Mouse (Mus musculus): ENCODE measurements around the gene Selenow. TPM values are rescaled to one million over a fixed set of nuclear protein-coding genes. Genes with fewer than 3 reads are reported as not detected.

Gene Selenow
- polyA plus RNA-seq, 1 experiment from 2014 or later: 828 TPM

DNA sequence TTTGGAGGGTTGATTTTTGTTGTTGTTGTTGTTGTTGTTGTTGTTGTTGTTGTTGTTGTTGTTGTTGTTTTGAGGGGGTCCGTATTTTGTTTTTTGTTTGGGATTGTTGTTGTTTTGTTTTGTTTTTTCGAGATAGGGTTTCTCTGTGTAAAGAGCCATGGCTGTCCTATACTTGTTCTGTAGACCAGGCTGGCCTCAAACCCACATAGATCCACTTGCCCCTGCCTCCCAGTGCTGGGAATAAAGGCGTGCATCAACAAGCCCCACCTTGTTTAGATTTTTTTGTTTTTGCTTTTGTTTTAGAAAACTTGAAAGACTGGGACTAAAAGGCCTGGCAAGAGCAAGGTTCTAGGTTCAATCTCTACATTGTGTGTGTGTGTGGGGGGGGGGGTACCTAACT lies 40.4 kb downstream of the Selenow start:
- H3K4me1 ChIP-seq: peaks cover 11% of the 10 kb centered on the region
- H3K27me3 ChIP-seq (ENCODE audit: poor library complexity, severe bottlenecking): no peaks in the 10 kb centered on the region
- peak overlapping the region; percentile 26; the same call in 1 of the 2 replicates for H3K27ac ChIP-seq
- 43% methylated on average over 3 of the region's 3 CpGs for WGBS
- H3K9me3 ChIP-seq: no peaks in the 10 kb centered on the region
- DNase-seq (ENCODE audit: extremely low spot score, low spot score): no peak
- no peaks in the 10 kb centered on the region for H3K36me3 ChIP-seq (replicated peaks)
- no peak overlapping the region for H3K4me3 ChIP-seq

DNA sequence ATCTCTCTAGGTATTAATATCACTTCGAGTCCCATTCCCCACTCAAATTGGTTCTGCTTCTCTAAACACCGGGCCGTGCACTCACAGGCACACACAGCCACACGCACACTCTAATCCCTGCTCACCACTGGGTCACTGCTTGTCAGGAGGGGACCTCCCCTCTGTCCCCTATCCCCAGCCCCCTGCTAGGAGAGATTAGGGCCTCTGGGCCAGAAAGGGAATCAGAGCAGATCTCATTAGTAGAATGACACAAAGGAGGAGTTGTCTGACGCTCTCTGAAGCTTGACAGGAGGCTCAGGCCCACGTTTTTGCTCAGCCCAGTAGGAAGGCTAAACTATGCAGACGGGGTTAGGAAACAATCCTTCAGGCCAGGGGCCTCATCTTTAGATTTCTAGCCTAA lies 40.8 kb downstream of the Selenow start:
- no peaks in the 10 kb centered on the region for H3K27me3 ChIP-seq (ENCODE audit: poor library complexity, severe bottlenecking)
- H3K9me3 ChIP-seq: no peaks in the 10 kb centered on the region
- WGBS: 3% methylated on average over 7 of the region's 7 CpGs
- no peak overlapping the region for H3K4me3 ChIP-seq
- no peaks in the 10 kb centered on the region for H3K36me3 ChIP-seq (replicated peaks)
- DNase-seq (ENCODE audit: extremely low spot score, low spot score): peak; percentile 30
- peaks cover 11% of the 10 kb centered on the region for H3K4me1 ChIP-seq
- H3K27ac ChIP-seq: peak overlapping the region; percentile 26; the same call in 1 of the 2 replicates

DNA sequence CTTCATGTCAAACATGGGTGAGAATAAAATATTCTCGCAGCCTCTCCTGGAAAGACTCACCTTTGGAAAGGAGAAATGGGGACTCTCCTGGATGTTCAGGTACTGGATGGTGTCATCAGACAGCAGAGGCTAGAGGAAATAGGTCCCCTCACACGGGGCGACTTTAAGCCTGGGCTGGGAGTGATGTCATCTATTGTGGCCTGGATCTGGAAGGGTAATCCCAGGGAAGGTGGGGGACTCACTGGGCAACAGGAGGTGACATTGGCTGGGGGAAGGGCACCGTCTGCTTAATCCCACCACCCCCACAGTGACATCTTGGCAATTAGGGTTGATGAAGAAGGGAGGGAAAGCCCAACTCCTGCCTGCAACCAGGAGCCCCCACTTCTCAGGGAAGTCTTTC lies 42.4 kb downstream of the Selenow start, which contains the start of gene Crx:
Gene Crx, minus strand, starts transcription at position 213 of the 400 bp plus-strand sequence.
- Histone ChIP-seq H3K4me3 (no peak within 1 kb of the TSS), H3K27ac (no peak within 1 kb of the TSS), H3K36me3 (replicated peaks) (no peaks in the 10 kb centered on the region), H3K4me1 (peaks cover 11% of the 10 kb centered on the region), H3K27me3 (ENCODE audit: poor library complexity, severe bottlenecking) (no peaks in the 10 kb centered on the region), H3K9me3 (no peaks in the 10 kb centered on the region)
- DNase-seq (ENCODE audit: extremely low spot score, low spot score): no peak
- 34% methylated on average over 4 of the region's 4 CpGs for WGBS

Other genes starting within 250 kb of the Selenow start
- gene Obox5, start 172.3 kb downstream of the Selenow start, polyA plus RNA-seq (2016; fragmentation: Nextera tagmentation; extraction: Ambion mirVana): not detected in 2 replicates
- gene Obox6, start 82.7 kb downstream of the Selenow start, polyA plus RNA-seq (2016; fragmentation: Nextera tagmentation; extraction: Ambion mirVana): not detected in 2 replicates
- gene Crx, start 42.4 kb downstream of the Selenow start, polyA plus RNA-seq (2016; fragmentation: Nextera tagmentation; extraction: Ambion mirVana): 0.07 and 0.27 TPM in 2 replicates
- not detected in 2 replicates for gene Crxos, start 39.8 kb downstream of the Selenow start, polyA plus RNA-seq (2016; fragmentation: Nextera tagmentation; extraction: Ambion mirVana)
- 171 and 179 TPM in 2 replicates for gene Nop53, start 23.7 kb upstream of the Selenow start, polyA plus RNA-seq (2016; fragmentation: Nextera tagmentation; extraction: Ambion mirVana)
- gene Ehd2, start 45.2 kb upstream of the Selenow start, polyA plus RNA-seq (2016; fragmentation: Nextera tagmentation; extraction: Ambion mirVana): 10.1 and 11.2 TPM in 2 replicates
- gene Bicra, start 125.5 kb upstream of the Selenow start, polyA plus RNA-seq (2016; fragmentation: Nextera tagmentation; extraction: Ambion mirVana): 7.0 and 7.7 TPM in 2 replicates
- 0.10 TPM in 1 of 2 replicates, not detected in the other for gene Zfp541, start 139.4 kb upstream of the Selenow start, polyA plus RNA-seq (2016; fragmentation: Nextera tagmentation; extraction: Ambion mirVana)
- gene Napa, start 176.1 kb upstream of the Selenow start, polyA plus RNA-seq (2016; fragmentation: Nextera tagmentation; extraction: Ambion mirVana): 169 and 171 TPM in 2 replicates
- gene Kptn, start 197.5 kb upstream of the Selenow start, polyA plus RNA-seq (2016; fragmentation: Nextera tagmentation; extraction: Ambion mirVana): 26.0 and 28.8 TPM in 2 replicates
- gene Slc8a2, start 207.4 kb upstream of the Selenow start, polyA plus RNA-seq (2016; fragmentation: Nextera tagmentation; extraction: Ambion mirVana): 0.22 and 0.34 TPM in 2 replicates

Data from forebrain, embryonic 10.5 days (tissue).